Mouse (Mus musculus) thymus, adult 2 months (tissue): ENCODE measurements around the gene Strn. TPM values are rescaled to one million over a fixed set of nuclear protein-coding genes. Genes with fewer than 3 reads are reported as not detected.

ENCODE experiments used
- DNase-seq: peaks from one replicate; pipeline ENCODE4 v3.0.0; 2021
- H3K27ac ChIP-seq: fragments of 200-500 bp; 2 replicates; pipeline ENCODE4 v1.5.1; 2012; ENCODE audit warnings: low read length, control low read depth; ENCODE audit not compliant: control insufficient read depth, insufficient read depth
- H3K27me3 ChIP-seq: fragments of 200-500 bp; 2 replicates; pipeline ENCODE4 v1.6.1; 2012; ENCODE audit warnings: mild to moderate bottlenecking, low read length, moderate library complexity, mixed read lengths; ENCODE audit not compliant: control insufficient read depth, insufficient read depth
- H3K36me3 ChIP-seq: fragments of 200-500 bp; 2 replicates; pipeline ENCODE4 v1.6.1; 2012; ENCODE audit warnings: mild to moderate bottlenecking, low read length, moderate library complexity; ENCODE audit not compliant: control insufficient read depth, insufficient read depth
- H3K4me1 ChIP-seq: fragments of 200-500 bp; replicated peaks from 2 replicates; pipeline ENCODE4 v1.6.1; 2012; ENCODE audit warnings: low read length; ENCODE audit not compliant: control insufficient read depth, insufficient read depth
- H3K4me3 ChIP-seq: fragments of 200-500 bp; 2 replicates; pipeline ENCODE4 v1.5.1; 2012; ENCODE audit warnings: mild to moderate bottlenecking, low read length, control low read depth, moderate library complexity; ENCODE audit not compliant: control insufficient read depth, insufficient read depth
- CTCF ChIP-seq: fragments of 200-500 bp; IDR thresholded peaks from 2 replicates; pipeline ENCODE4 v1.5.1; 2012; ENCODE audit warnings: mild to moderate bottlenecking, control low read depth, low read length, moderate library complexity, borderline replicate concordance; ENCODE audit not compliant: control insufficient read depth, poor library complexity, insufficient read depth; ENCODE audit errors: extremely low read depth
- POLR2A ChIP-seq: fragments of 200-500 bp; IDR thresholded peaks from 2 replicates; pipeline ENCODE4 v1.6.1; 2012; ENCODE audit warnings: mild to moderate bottlenecking, low read length, control low read depth, moderate library complexity; ENCODE audit not compliant: control insufficient read depth, poor library complexity, insufficient read depth; ENCODE audit errors: extremely low read depth
- WGBS: fragments of 180-500 bp; shearing (Covaris S2); methylation state at CpG from one replicate; pipeline ENCODE4 v1.1.7; 2018; 5-methylcytosine and 5-hydroxymethylcytosine counted together
- polyA plus RNA-seq: library from polyadenylated mRNA; depleted of rRNA; stranded (reverse); fragments of >200 nt; gene quantifications from 2 replicates; pipeline ENCODE4 v1.2.3, GENCODE M21; 2012

The Strn gene
- polyA plus RNA-seq, 1 experiment: 15.5 TPM

DNA sequence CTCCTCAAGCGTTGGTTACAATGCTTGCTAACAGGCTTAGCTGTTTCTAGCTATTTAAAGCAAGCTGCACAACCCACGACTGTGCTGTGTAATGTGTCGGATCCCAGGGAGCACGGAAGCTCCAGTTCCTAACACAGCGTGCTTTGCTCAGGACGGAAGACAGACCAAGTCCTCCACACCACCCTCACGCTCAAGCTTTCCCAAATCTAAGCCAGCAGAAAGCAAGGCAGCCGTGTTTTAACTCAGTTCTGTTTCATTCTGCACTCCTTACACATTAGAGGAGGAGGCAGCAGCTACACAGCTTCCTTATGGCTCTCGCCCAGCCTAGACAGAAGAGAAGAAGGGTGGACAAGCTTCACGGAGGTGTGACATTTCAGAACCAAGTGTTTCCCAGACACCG lies 60.2 kb downstream of the Strn start:
- Histone ChIP-seq H3K27me3 (no peaks in the 10 kb centered on the region), H3K27ac (no peak overlapping the region), H3K4me3 (no peak overlapping the region), H3K36me3 (peaks cover 10% of the 10 kb centered on the region), H3K4me1 (no peaks in the 10 kb centered on the region)
- TF ChIP-seq CTCF: no peak
- WGBS: 96% methylated on average over 11 of the region's 11 CpGs
- no peak for DNase-seq

DNA sequence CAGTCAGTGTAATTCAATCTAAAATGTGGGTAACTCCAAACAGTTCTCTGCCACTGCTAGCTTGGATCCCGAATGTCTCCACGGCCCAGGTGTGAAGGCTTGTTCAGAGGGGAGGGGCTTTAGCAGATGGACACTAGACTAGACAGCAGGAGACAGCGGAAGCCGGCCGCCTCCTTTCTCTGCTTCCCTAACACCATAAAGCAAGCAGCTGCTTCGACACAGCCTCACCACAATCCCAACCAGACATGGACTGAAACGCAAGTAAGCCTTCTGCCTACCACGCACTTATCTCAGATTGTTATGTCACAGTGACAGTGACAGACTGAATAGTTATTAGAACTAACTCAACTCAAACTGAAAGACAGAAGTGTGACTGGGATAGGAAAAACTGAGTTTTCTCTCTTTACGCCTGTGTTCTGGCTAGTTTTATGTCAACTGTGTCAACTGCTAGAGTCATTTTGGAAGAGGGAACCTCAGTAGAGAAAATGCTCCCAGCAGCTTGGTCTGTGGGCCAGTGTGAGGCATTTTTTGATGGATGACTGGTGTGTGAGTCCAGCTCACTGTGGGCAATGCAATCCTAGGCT lies 71.9 kb downstream of the Strn start:
- H3K27ac ChIP-seq: no peak overlapping the region
- peaks cover 66% of the 10 kb centered on the region for H3K36me3 ChIP-seq
- 94% methylated on average over 9 of the region's 9 CpGs for WGBS
- H3K27me3 ChIP-seq: no peaks in the 10 kb centered on the region
- H3K4me1 ChIP-seq: no peaks in the 10 kb centered on the region
- no peak for DNase-seq
- TF ChIP-seq CTCF (no peak), POLR2A (no peak)
- H3K4me3 ChIP-seq: no peak overlapping the region

DNA sequence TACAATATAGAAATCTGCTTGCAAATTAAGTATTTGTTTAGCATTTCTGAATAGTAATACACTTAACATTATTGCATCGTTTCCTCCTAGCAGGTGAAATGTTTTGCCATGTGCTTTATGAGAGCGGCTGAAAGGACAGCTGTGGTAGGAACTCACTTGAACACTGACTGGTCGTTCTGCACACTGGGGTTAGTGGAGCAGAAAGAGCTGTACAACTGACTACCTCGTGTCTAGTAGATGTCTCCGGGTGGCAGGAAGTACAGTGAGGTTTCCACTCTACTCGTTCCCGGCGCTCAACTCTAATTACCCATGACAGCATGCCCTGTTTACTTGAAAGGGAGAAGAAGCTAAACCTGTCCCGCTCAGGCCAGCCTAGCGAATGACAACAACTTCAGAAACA lies 82.2 kb downstream of the Strn start:
- Histone ChIP-seq H3K4me1 (no peaks in the 10 kb centered on the region), H3K36me3 (peaks cover 49% of the 10 kb centered on the region), H3K27me3 (no peaks in the 10 kb centered on the region), H3K27ac (no peak overlapping the region), H3K4me3 (no peak overlapping the region)
- DNase-seq: no peak
- 89% methylated on average over 10 of the region's 10 CpGs for whole genome bisulfite sequencing
- TF ChIP-seq CTCF (no peak), POLR2A (no peak)

DNA sequence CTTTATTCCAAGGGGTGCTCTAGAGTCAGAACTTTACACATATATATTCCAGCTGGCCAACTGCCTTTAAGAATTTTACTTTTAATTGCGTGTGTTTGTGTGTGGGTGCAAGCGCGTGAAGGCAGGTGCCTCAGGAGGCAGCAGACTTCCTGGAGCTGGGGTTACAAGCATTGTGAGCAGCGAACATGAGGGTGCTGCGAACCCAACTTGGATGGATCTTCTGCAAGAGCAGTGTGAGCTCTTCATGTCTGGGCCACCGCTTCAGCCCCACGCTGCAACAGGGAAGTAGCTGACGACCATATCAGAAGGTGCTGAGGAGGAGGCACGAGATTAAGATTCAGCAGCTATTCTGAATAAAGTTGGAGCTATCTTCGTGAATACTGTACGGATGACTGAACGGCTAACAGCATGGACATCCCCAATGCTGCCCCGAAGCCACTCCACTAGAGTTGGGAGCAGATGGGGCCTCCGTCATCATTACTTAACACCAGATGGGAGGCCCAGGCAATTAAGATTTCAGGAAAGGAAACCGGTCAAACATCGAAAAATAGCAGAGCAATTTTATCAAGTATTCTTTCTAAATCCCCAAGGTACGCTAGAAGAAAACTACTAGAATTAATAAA lies 93.0 kb downstream of the Strn start:
- Histone ChIP-seq H3K4me3 (no peak overlapping the region), H3K27ac (no peak overlapping the region), H3K36me3 (no peaks in the 10 kb centered on the region), H3K4me1 (no peaks in the 10 kb centered on the region; the same call in 1 of the 2 replicates), H3K27me3 (no peaks in the 10 kb centered on the region)
- no peak for TF ChIP-seq POLR2A
- TF ChIP-seq CTCF: no peak
- no peak for DNase-seq
- 96% methylated on average over 17 of the region's 17 CpGs for WGBS

DNA sequence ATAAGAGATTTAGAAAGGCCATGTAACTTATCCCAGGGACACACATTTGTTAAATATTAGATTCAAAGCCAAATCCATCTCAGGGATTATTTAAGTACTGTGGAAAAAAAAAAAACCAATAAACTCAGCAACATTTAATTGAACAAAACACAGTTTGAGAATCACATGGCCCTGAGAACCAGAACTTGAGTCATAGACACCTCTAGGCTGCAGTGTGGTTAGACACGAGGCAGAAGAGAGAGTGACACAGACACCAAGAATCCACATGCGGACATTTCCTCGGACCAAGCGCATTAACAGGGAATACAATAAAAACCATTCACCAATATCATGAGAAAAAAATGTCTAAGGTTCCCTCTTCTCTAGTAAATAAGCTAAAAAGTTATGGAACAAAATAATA lies 94.7 kb downstream of the Strn start:
- H3K27ac ChIP-seq: no peak overlapping the region
- no peak for DNase-seq
- no peak for TF ChIP-seq CTCF
- TF ChIP-seq POLR2A: no peak
- H3K4me1 ChIP-seq: no peaks in the 10 kb centered on the region; the same call in 1 of the 2 replicates
- no peaks in the 10 kb centered on the region for H3K36me3 ChIP-seq
- WGBS: 90% methylated on average over 4 of the region's 4 CpGs
- no peaks in the 10 kb centered on the region for H3K27me3 ChIP-seq
- no peak overlapping the region for H3K4me3 ChIP-seq

DNA sequence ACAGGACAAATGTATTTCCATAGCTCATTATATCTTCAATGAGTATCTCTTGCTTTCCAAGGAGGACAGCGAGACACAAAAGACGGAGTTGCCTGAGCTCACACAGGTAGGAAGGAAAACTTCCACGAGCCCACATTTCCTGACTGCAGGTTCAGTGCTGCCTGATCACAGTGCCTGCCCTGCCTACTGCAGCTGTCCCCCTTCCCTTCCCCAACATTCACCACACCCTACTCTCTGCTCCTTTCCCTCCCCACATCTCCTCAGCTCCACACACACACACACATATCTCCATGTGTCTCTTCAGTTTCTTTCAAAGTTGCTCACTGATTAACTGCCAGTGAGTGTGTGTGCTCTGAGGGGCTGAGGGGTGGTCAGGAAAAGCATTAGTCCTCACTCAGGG lies 96.6 kb downstream of the Strn start:
- no peak for DNase-seq
- 91% methylated on average over 3 of the region's 3 CpGs for WGBS
- no peak for TF ChIP-seq POLR2A
- no peak for TF ChIP-seq CTCF
- no peaks in the 10 kb centered on the region for H3K27me3 ChIP-seq
- H3K4me1 ChIP-seq: no peaks in the 10 kb centered on the region; the same call in 1 of the 2 replicates
- H3K36me3 ChIP-seq: no peaks in the 10 kb centered on the region
- no peak overlapping the region for H3K27ac ChIP-seq
- H3K4me3 ChIP-seq: no peak overlapping the region
